Mouse (Mus musculus): ENCODE results near the gene Ubac1. TPM values are rescaled to one million over a fixed set of nuclear protein-coding genes. Genes with fewer than 3 reads are reported as not detected.

Ubac1 gene
- total and polyA plus RNA-seq, 3 experiments: 79.1 to 88.5 TPM; not detected in 1

- Histone ChIP-seq H3K27me3 (ENCODE audit: control insufficient read depth in 1 of 2, insufficient read depth in 2 of 2, low read length in 2 of 2) (no peaks in the 10 kb centered on the region; a peak in 1 of 4 replicates), H3K79me2 (ENCODE audit: control insufficient read depth, insufficient read depth, low read length, poor library complexity) (peaks cover 8% of the 10 kb centered on the region), H3K36me3 (ENCODE audit: control insufficient read depth in 1 of 2, insufficient read depth in 2 of 2, low read length in 2 of 2) (peaks cover 0 to 9% of the 10 kb centered on the region in 2 experiments; a peak in 2 of 4 replicates), H3K27ac (ENCODE audit: control insufficient read depth, low read depth, low read length) (no peak overlapping the region), H3K4me1 (ENCODE audit: control insufficient read depth in 1 of 2, insufficient read depth in 2 of 2, low read length in 2 of 2) (peaks cover 6 to 12% of the 10 kb centered on the region in 2 experiments; a peak in 3 of 4 replicates), H3K9ac (ENCODE audit: control insufficient read depth, low read depth, low read length, poor library complexity, severe bottlenecking) (no peak overlapping the region), H3K9me3 (replicated peaks; ENCODE audit: insufficient read depth, low read length) (no peaks in the 10 kb centered on the region), H3K4me3 (ENCODE audit: control insufficient read depth in 1 of 2, insufficient read depth in 1 of 2, low read depth in 2 of 2, low read length in 2 of 2) (no peak overlapping the region)
- peak; percentile 70 for DNase-seq (ENCODE audit: low read depth, low spot score)
- no peak for TF ChIP-seq MEF2A (IDR thresholded peaks at IDR 0.05; ENCODE audit: extremely low read depth, insufficient replicate concordance, low read depth, low read length, poor library complexity, severe bottlenecking)
- 0 out of 2 replicates have a peak, but pooled peaks have one; percentile 29 for TF ChIP-seq HCFC1 (IDR thresholded peaks at IDR 0.05; ENCODE audit: low read depth, low read length)
- peak; percentile 40 for TF ChIP-seq ZC3H11A (IDR thresholded peaks at IDR 0.05; ENCODE audit: low read depth, low read length)
- TF ChIP-seq POLR2A (IDR thresholded peaks at IDR 0.05; ENCODE audit: control insufficient read depth in 1 of 2, insufficient read depth in 1 of 2, low read depth in 1 of 2, low read length in 2 of 2, poor library complexity in 1 of 2): no peak
- peak; percentile 68 for TF ChIP-seq SMC3 (IDR thresholded peaks at IDR 0.05; ENCODE audit: low read depth, low read length)
- TF ChIP-seq MAX (IDR thresholded peaks at IDR 0.05; ENCODE audit: low read length): no peak
- TF ChIP-seq MAFK (IDR thresholded peaks at IDR 0.05; ENCODE audit: borderline replicate concordance, low read depth, low read length): no peak
- no peak for TF ChIP-seq ZMIZ1 (IDR thresholded peaks at IDR 0.05; ENCODE audit: low read depth, low read length)
- no peak for TF ChIP-seq RCOR1 (IDR thresholded peaks at IDR 0.05; ENCODE audit: low read depth, low read length)
- TF ChIP-seq BHLHE40 (IDR thresholded peaks at IDR 0.05; ENCODE audit: borderline replicate concordance, low read depth, low read length): no peak
- TF ChIP-seq POLR2AphosphoS2 (IDR thresholded peaks at IDR 0.05; ENCODE audit: low read length): no peak
- 0 out of 2 replicates have a peak, but pooled peaks have one; percentile 31 for TF ChIP-seq SIN3A (IDR thresholded peaks at IDR 0.05; ENCODE audit: low read length)
- peak; percentile 70 to 90 (median 72) for TF ChIP-seq CTCF (IDR thresholded peaks at IDR 0.05 in 2 of 3, conservative IDR thresholded peaks at IDR 0.05 in 1 of 3; ENCODE audit: control insufficient read depth in 1 of 3, insufficient read depth in 1 of 3, low read depth in 2 of 3, low read length in 3 of 3, poor library complexity in 1 of 3, severe bottlenecking in 1 of 3)
- TF ChIP-seq ZKSCAN1 (IDR thresholded peaks at IDR 0.05; ENCODE audit: low read depth, low read length): no peak
- no peak for TF ChIP-seq GABPA (IDR thresholded peaks at IDR 0.05; ENCODE audit: low read depth, low read length)
- TF ChIP-seq USF1 (IDR thresholded peaks at IDR 0.05; ENCODE audit: low read depth, low read length): no peak
- TF ChIP-seq TBP (IDR thresholded peaks at IDR 0.05; ENCODE audit: low read depth, low read length): no peak
- TF ChIP-seq NELFE (IDR thresholded peaks at IDR 0.05; ENCODE audit: low read depth, low read length): no peak
- TF ChIP-seq TAL1 (IDR thresholded peaks at IDR 0.05; ENCODE audit: low read length): no peak
- no peak for TF ChIP-seq NRF1 (IDR thresholded peaks at IDR 0.05; ENCODE audit: insufficient read depth, low read depth, low read length, poor library complexity, severe bottlenecking)
- no peak for TF ChIP-seq CHD2 (IDR thresholded peaks at IDR 0.05; ENCODE audit: low read length)
- peak; percentile 73 for TF ChIP-seq RAD21 (IDR thresholded peaks at IDR 0.05; ENCODE audit: low read depth, low read length)
Measured at GRCm38 (mm10) chr2:26024138-26025075, 2.9 kb upstream of the Ubac1 start.

All from MEL (cell line).